Mouse (Mus musculus) hindbrain, embryonic 14.5 days (tissue): ENCODE measurements around the gene Hexa. TPM values are rescaled to one million over a fixed set of nuclear protein-coding genes. Genes with fewer than 3 reads are reported as not detected.

Experiments
- ATAC-seq: fragments of 200-750 bp; cut with Nextera tagmentation; 2 replicates; pipeline ENCODE4 v1.8.0; 2017; ENCODE audit warnings: moderate number of reproducible peaks, mild to moderate bottlenecking, moderate TSS enrichment, moderate library complexity; ENCODE audit not compliant: low FRiP score
- DNase-seq: peaks from one replicate; pipeline ENCODE4 v3.0.0-alpha.2; 2015; ENCODE audit warnings: low spot score
- H3K27ac ChIP-seq: fragments of 300-500 bp; sonication (generic); 2 replicates; pipeline ENCODE4 v1.5.1; 2014; ENCODE audit warnings: mild to moderate bottlenecking, moderate library complexity
- H3K27me3 ChIP-seq: fragments of 300-500 bp; sonication (generic); 2 replicates; pipeline ENCODE4 v1.6.1; 2014; ENCODE audit warnings: mild to moderate bottlenecking, low read length, mixed read lengths; ENCODE audit not compliant: control insufficient read depth, insufficient read depth
- H3K36me3 ChIP-seq: fragments of 300-500 bp; sonication (generic); replicated peaks from 2 replicates; pipeline ENCODE4 v1.6.1; 2014; ENCODE audit not compliant: control insufficient read depth, insufficient read depth
- H3K4me1 ChIP-seq: fragments of 300-500 bp; sonication (generic); replicated peaks from 2 replicates; pipeline ENCODE4 v1.6.1; 2014; ENCODE audit warnings: antibody characterized with exemption, low read length, mixed read lengths; ENCODE audit not compliant: control insufficient read depth, insufficient read depth
- H3K4me2 ChIP-seq: fragments of 300-500 bp; sonication (generic); replicated peaks from 2 replicates; pipeline ENCODE4 v1.6.1; 2014; ENCODE audit warnings: mild to moderate bottlenecking, moderate library complexity
- H3K4me3 ChIP-seq: fragments of 300-500 bp; sonication (generic); replicated peaks from 2 replicates; pipeline ENCODE4 v1.5.1; 2014; ENCODE audit warnings: mild to moderate bottlenecking, low read length
- H3K9ac ChIP-seq: fragments of 300-500 bp; sonication (generic); 2 replicates; pipeline ENCODE4 v1.6.1; 2014
- H3K9me3 ChIP-seq: fragments of 300-500 bp; sonication (generic); 2 replicates; pipeline ENCODE4 v1.6.1; 2016; ENCODE audit warnings: low read length; ENCODE audit not compliant: control insufficient read depth
- WGBS: fragments of 180-500 bp; shearing (Covaris S2); extraction: QIAGEN DNeasy Blood & Tissue Kit; methylation state at CpG from one replicate; pipeline ENCODE4 v1.1.7; 2014; 5-methylcytosine and 5-hydroxymethylcytosine counted together
- polyA plus RNA-seq: library from polyadenylated mRNA; unstranded; fragments of >200 nt; fragmentation: Nextera tagmentation; extraction: Ambion mirVana; gene quantifications from 2 replicates; pipeline ENCODE4 v1.2.1, GENCODE M21; 2014

The Hexa gene
- polyA plus RNA-seq, 1 experiment from 2014 or later = 66.6 TPM

- DNase-seq (no peak), ATAC-seq (no peak)
- no peaks in the 10 kb centered on the region for H3K27me3 ChIP-seq
- no peak overlapping the region for H3K4me2 ChIP-seq
- H3K36me3 ChIP-seq = peaks cover 11% of the 10 kb centered on the region
- no peak overlapping the region for H3K9ac ChIP-seq
- no peaks in the 10 kb centered on the region for H3K4me1 ChIP-seq
- WGBS = 90% methylated on average over 4 of the region's 4 CpGs
- no peaks in the 10 kb centered on the region for H3K9me3 ChIP-seq
- no peak overlapping the region for H3K4me3 ChIP-seq
- no peak overlapping the region for H3K27ac ChIP-seq
Measured at GRCm38 (mm10) chr9:59550077-59550476, 10.7 kb downstream of the Hexa start.

- no peak for DNase-seq
- Histone ChIP-seq H3K9ac (no peak overlapping the region), H3K9me3 (no peaks in the 10 kb centered on the region), H3K4me3 (no peak overlapping the region), H3K36me3 (peaks cover 17% of the 10 kb centered on the region), H3K4me1 (no peaks in the 10 kb centered on the region), H3K27me3 (no peaks in the 10 kb centered on the region), H3K27ac (no peak overlapping the region), H3K4me2 (no peak overlapping the region)
- no peak for ATAC-seq
- 85% methylated on average over 5 of the region's 5 CpGs for WGBS
Measured at GRCm38 (mm10) chr9:59551017-59551416, 11.7 kb downstream of the Hexa start.

- no peak overlapping the region for H3K4me3 ChIP-seq
- no peak for DNase-seq
- no peak overlapping the region for H3K27ac ChIP-seq
- no peak for ATAC-seq
- H3K9ac ChIP-seq = no peak overlapping the region
- WGBS = 89% methylated on average over 3 of the region's 3 CpGs
- no peaks in the 10 kb centered on the region for H3K27me3 ChIP-seq
- no peaks in the 10 kb centered on the region for H3K4me1 ChIP-seq
- H3K9me3 ChIP-seq = no peaks in the 10 kb centered on the region
- H3K36me3 ChIP-seq = peaks cover 21% of the 10 kb centered on the region
- no peak overlapping the region for H3K4me2 ChIP-seq
Measured at GRCm38 (mm10) chr9:59551620-59552031, 12.3 kb downstream of the Hexa start.

GRCm38 (mm10) chr9:59552610-59553009 lies 13.3 kb downstream of the Hexa start:
- H3K9me3 ChIP-seq = no peaks in the 10 kb centered on the region
- ATAC-seq (no peak), DNase-seq (no peak)
- H3K36me3 ChIP-seq = peaks cover 31% of the 10 kb centered on the region
- H3K4me1 ChIP-seq = no peaks in the 10 kb centered on the region
- no peak overlapping the region for H3K4me2 ChIP-seq
- H3K9ac ChIP-seq = no peak overlapping the region
- H3K4me3 ChIP-seq = no peak overlapping the region
- H3K27me3 ChIP-seq = no peaks in the 10 kb centered on the region
- 85% methylated on average over 5 of the region's 5 CpGs for WGBS
- no peak overlapping the region for H3K27ac ChIP-seq

GRCm38 (mm10) chr9:59553719-59554118 lies 14.4 kb downstream of the Hexa start:
- 93% methylated on average over 4 of the region's 4 CpGs for WGBS
- ATAC-seq (no peak), DNase-seq (no peak)
- Histone ChIP-seq H3K27me3 (no peaks in the 10 kb centered on the region), H3K4me2 (no peak overlapping the region), H3K36me3 (peaks cover 42% of the 10 kb centered on the region), H3K9me3 (no peaks in the 10 kb centered on the region), H3K4me3 (no peak overlapping the region), H3K27ac (no peak overlapping the region), H3K4me1 (no peaks in the 10 kb centered on the region), H3K9ac (no peak overlapping the region)

GRCm38 (mm10) chr9:59565600-59565999 lies 26.3 kb downstream of the Hexa start:
- Histone ChIP-seq H3K9ac (no peak overlapping the region), H3K36me3 (peaks cover 46% of the 10 kb centered on the region), H3K9me3 (no peaks in the 10 kb centered on the region), H3K4me1 (no peaks in the 10 kb centered on the region), H3K4me3 (no peak overlapping the region), H3K4me2 (no peak overlapping the region), H3K27ac (no peak overlapping the region), H3K27me3 (no peaks in the 10 kb centered on the region)
- 24% methylated on average over 4 of the region's 4 CpGs for WGBS
- DNase-seq (peak; percentile 69), ATAC-seq (no peak)

- 36% methylated on average over 6 of the region's 6 CpGs for WGBS
- H3K36me3 ChIP-seq = peaks cover 31% of the 10 kb centered on the region
- no peak overlapping the region for H3K27ac ChIP-seq
- no peak for ATAC-seq
- H3K9ac ChIP-seq = no peak overlapping the region
- H3K27me3 ChIP-seq = no peaks in the 10 kb centered on the region
- DNase-seq = peak; percentile 67
- no peak overlapping the region for H3K4me3 ChIP-seq
- H3K9me3 ChIP-seq = no peaks in the 10 kb centered on the region
- no peak overlapping the region for H3K4me2 ChIP-seq
- no peaks in the 10 kb centered on the region for H3K4me1 ChIP-seq
Measured at GRCm38 (mm10) chr9:59567111-59567510, 27.8 kb downstream of the Hexa start.

- Histone ChIP-seq H3K4me1 (0 out of 2 replicates have a peak, but pooled peaks cover under 1% of the 10 kb centered on the region), H3K4me3 (no peak overlapping the region), H3K27ac (no peak overlapping the region), H3K9me3 (no peaks in the 10 kb centered on the region), H3K9ac (no peak overlapping the region), H3K4me2 (no peak overlapping the region), H3K27me3 (peaks cover 13% of the 10 kb centered on the region), H3K36me3 (no peaks in the 10 kb centered on the region)
- DNase-seq (no peak), ATAC-seq (no peak)
- WGBS = 83% methylated on average over 2 of the region's 2 CpGs
Measured at GRCm38 (mm10) chr9:59571852-59572251, 32.5 kb downstream of the Hexa start.

- 14% methylated on average over 13 of the region's 13 CpGs for WGBS
- H3K9me3 ChIP-seq = no peaks in the 10 kb centered on the region
- H3K4me3 ChIP-seq = peak overlapping the region; percentile 69
Measured at GRCm38 (mm10) chr9:59577401-59577800, 38.1 kb downstream of the Hexa start.

More at GRCm38 (mm10) chr9:59577401-59577800, 38.1 kb downstream of the Hexa start:
- no peak for DNase-seq
- peaks cover 13% of the 10 kb centered on the region for H3K27me3 ChIP-seq
- ATAC-seq = no peak
- H3K4me1 ChIP-seq = peaks cover 21% of the 10 kb centered on the region
- H3K27ac ChIP-seq = peak overlapping the region; percentile 35; the same call in 1 of the 2 replicates
- H3K9ac ChIP-seq = peak overlapping the region; percentile 4; the same call in 1 of the 2 replicates
- no peaks in the 10 kb centered on the region for H3K36me3 ChIP-seq
- peak overlapping the region; percentile 67 for H3K4me2 ChIP-seq
